Mouse (Mus musculus) gastrocnemius, postnatal 14 days (tissue): ENCODE results near the gene Abca3. TPM values are rescaled to one million over a fixed set of nuclear protein-coding genes. Genes with fewer than 3 reads are reported as not detected.
"Not testable (repeated sequence)": the region's sequence is repeated elsewhere in the genome, so short reads cannot be mapped to it uniquely, and the experiment has no call there.

ENCODE experiments used
- DNase-seq: peaks from one replicate; pipeline ENCODE4 v3.0.0; 2021; ENCODE audit warnings: mixed read lengths
- intact Hi-C: fragments of 180-260 bp; cut with DNase I; formaldehyde crosslinking; loops from one replicate; pipeline ENCODE4 v1.15.1; 2025; ENCODE audit warnings: low total_unique reads
- total RNA-seq, 2 experiments: library from RNA; stranded (reverse); gene quantifications; 2 replicates each; pipeline ENCODE4 v1.2.3; 2021

The Abca3 gene
- total RNA-seq, 2 experiments from 2014 or later = 9.0 to 9.8 TPM

GRCm38 (mm10) chr17:24426471-24427169, 74.9 kb downstream of the Abca3 start, which contains the start of gene Eci1:
Gene Eci1, plus strand, starts transcription at chr17:24426641.
- peak; percentile 98 for DNase-seq
- intact Hi-C loops = no loop called here

GRCm38 (mm10) chr17:24427170-24427557, 75.4 kb downstream of the Abca3 start:
- DNase-seq = no peak
- intact Hi-C loops = no loop called here

GRCm38 (mm10) chr17:24429201-24429983, 77.6 kb downstream of the Abca3 start:
- intact Hi-C loops = no loop called here
- DNase-seq = no peak

GRCm38 (mm10) chr17:24437016-24437415, 85.3 kb downstream of the Abca3 start:
- no peak for DNase-seq
- intact Hi-C loops = no loop called here

- intact Hi-C loops = no loop called here
- DNase-seq = no peak
These were observed 88.6 kb downstream of the Abca3 start for GRCm38 (mm10) chr17:24440377-24440776.

GRCm38 (mm10) chr17:24441148-24441547, 89.4 kb downstream of the Abca3 start:
- intact Hi-C loops = no loop called here
- no peak for DNase-seq

- no peak for DNase-seq
- intact Hi-C loops = no loop called here
These were observed 90.4 kb downstream of the Abca3 start for GRCm38 (mm10) chr17:24442107-24442506.

- DNase-seq = no peak
- intact Hi-C loops = no loop called here
These were observed 90.9 kb downstream of the Abca3 start, which contains the start of gene Dnase1l2 for GRCm38 (mm10) chr17:24442632-24443155. Gene Dnase1l2, minus strand, starts transcription at chr17:24443105.

- DNase-seq = no peak
- intact Hi-C loops = no loop called here
These were observed 91.7 kb downstream of the Abca3 start for GRCm38 (mm10) chr17:24443409-24443808.

GRCm38 (mm10) chr17:24446590-24446989, 94.8 kb downstream of the Abca3 start:
- no peak for DNase-seq
- intact Hi-C loops = no loop called here

- no peak for DNase-seq
- intact Hi-C loops = no loop called here
These were observed 97.8 kb downstream of the Abca3 start for GRCm38 (mm10) chr17:24449507-24449906.

GRCm38 (mm10) chr17:24451220-24451619, 99.5 kb downstream of the Abca3 start:
- intact Hi-C loops = no loop called here
- DNase-seq = no peak

GRCm38 (mm10) chr17:24453372-24453771, 101.6 kb downstream of the Abca3 start:
- intact Hi-C loops = no loop called here
- no peak for DNase-seq

- intact Hi-C loops = no loop called here
- DNase-seq = no peak
These were observed 102.5 kb downstream of the Abca3 start for GRCm38 (mm10) chr17:24454218-24454755.

GRCm38 (mm10) chr17:24454756-24455522, 103.2 kb downstream of the Abca3 start:
- intact Hi-C loops = no loop called here
- DNase-seq = peak; percentile 99

- intact Hi-C loops, DNase-seq: not testable (repeated sequence)
These were observed 103.9 kb downstream of the Abca3 start for GRCm38 (mm10) chr17:24455523-24456206.
